Mouse (Mus musculus) monocyte, adult 5-6 weeks (primary cell): Measurements from ENCODE around the gene Gabrr3. TPM values are rescaled to one million over a fixed set of nuclear protein-coding genes. Genes with fewer than 3 reads are reported as not detected.
A peak's percentile ranks its signal among the peaks of the same experiment; 100 is the strongest.

ENCODE experiments used
- ATAC-seq: fragments of 153-309, 156-312 bp; replicated peaks from 2 replicates; pipeline ENCODE4 v1.8.0; 2017; ENCODE audit warnings: mild to moderate bottlenecking; ENCODE audit not compliant: low TSS enrichment, insufficient number of reproducible peaks, severe bottlenecking, poor library complexity, low FRiP score
- total RNA-seq: library from RNA; stranded (forward); fragments of 200-1000, 200-491, 200-594 nt; gene quantifications from 3 replicates; pipeline ENCODE4 v1.2.3, GENCODE M21; 2017

Gene Gabrr3
- total RNA-seq, 1 experiment from 2014 or later, result not detected

DNA sequence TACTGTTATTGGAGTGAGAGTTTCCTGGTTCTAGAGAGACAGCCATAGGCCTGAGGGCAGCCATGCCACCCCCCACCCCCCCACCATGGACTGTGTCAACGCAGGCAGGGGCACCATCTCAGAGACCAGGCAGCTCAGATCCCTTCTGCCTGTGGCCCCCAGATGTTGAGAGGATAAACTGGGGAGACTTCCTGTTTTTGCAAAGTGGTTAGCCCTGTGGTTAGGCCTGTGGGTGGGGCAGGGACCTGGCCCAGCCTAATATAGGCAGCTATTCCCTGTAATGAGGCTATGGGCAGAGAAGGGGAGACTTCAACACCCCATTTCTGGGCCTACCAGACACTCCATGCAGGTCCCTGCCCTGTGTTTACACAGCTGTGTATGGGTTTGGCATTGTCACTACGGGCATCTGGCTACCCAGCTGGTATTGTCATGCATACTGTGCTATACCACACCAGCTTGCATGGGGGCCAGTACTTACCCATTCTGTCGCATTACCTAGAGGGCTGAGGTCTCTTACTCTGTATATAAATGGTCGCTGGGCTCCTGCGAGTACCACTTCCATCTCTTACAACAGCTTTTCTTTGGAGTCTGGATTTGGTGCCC, 52.2 kb downstream of the Gabrr3 start:
- ATAC-seq, result peak; percentile 89

DNA sequence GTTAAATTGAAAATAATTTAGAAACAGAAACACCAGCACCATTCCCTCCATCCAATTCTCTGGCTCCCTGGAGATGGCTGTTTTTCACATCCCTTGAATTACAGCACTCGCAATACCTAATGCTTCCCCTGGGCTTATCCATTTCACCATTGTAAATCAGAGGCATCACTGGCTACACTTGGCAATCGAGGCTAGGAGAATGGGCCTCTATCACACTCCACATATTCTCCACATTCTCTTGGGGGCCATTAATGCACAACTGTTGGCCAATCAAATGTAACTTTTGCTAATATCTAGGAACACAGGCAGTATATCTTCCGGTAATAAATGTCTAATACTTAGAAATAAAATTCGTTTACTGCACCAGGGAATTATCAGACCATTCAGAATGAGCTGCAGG, 56.4 kb downstream of the Gabrr3 start:
- no peak for ATAC-seq

DNA sequence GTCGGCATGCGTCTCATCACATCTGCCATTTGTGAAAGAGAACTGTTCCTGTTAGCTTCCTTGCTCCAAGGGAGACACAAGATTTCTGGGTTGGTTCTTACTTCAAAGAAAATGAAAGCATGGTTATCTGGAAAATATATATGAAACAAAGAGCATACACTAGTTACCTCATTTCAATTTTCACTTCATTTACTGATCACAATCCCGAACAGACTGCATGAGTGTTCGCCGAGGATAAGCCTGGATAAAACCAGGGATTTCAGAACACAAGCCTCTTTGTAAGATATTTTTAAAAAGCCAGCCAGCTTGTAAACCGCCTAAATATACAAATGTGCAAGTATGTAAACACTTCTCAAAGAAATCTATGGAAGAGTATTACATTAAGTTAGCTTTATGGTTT, 56.8 kb downstream of the Gabrr3 start:
- ATAC-seq, result no peak

DNA sequence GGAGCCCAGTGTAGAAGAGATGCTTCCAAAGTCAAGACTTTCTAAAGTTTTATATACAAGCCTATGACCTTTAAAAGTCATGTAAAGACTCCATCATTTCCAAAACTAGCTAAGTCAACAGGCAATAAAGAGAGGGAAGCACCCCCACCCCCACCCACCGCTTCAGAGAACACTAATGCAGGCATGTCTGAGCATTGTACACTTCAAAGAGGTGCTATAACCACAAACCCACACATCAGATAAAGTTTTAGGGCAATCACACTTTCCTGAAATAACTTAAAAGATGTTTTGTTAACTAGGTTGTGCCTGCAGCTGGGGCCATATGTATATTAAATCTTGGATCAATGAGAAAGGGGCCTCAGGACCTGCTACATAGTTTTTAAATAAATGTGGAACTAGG, 62.7 kb downstream of the Gabrr3 start:
- no peak for ATAC-seq

DNA sequence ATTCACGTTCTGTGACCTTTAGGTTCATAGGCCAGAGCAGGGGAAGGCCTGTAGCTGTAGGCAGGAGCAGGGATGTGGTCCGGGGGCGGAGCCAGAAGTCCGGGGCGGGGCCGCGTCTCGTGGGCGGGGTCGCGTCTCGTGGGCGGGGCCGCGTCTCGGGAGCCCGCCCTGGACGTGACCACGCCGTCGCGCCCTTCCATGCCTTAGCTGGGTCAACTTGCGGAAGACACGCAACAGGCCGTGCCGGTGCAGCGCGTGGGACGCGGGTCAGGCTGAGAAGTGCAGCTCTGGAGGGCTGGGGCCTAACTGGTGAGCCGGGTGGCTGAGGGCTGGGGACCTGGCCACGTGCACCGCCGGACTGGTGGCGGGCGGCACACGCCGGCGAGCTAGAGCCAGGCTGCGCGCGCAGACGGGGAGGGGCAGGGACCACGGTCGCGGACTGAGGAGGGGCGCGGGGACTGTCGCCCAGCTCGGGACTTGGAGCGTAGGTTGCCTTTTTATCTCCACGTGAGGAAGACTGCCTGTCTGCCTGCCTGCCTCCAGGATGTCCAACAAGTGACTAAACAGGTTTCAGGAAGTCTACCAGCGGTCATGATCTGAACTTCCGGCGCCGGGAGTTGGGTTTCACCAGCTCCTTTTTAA, 64.6 kb downstream of the Gabrr3 start, which contains the start of gene Riox2:
TSS of gene Riox2 (plus strand) at position 139 of the 642 bp plus-strand sequence.
- ATAC-seq, result peak; percentile 84

DNA sequence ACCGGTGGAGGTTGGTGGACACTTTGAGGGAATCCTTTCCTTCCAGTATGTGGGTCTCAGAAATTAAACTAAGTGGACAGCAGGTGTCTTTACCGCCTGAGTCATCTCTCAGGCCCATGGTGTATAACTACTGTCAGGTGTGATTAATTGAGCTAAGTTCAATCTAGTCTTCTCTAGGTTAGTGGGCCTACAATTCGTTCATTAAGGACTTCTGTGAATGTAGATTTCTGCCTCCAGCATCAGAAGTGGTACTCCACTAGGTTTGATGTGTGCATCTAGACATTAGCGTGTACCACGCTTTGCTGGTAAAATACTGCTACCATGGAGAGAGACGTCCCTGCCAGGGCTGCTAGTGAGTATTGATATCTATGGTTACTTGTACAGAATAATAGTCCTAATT, 65.4 kb downstream of the Gabrr3 start:
- ATAC-seq, result no peak

DNA sequence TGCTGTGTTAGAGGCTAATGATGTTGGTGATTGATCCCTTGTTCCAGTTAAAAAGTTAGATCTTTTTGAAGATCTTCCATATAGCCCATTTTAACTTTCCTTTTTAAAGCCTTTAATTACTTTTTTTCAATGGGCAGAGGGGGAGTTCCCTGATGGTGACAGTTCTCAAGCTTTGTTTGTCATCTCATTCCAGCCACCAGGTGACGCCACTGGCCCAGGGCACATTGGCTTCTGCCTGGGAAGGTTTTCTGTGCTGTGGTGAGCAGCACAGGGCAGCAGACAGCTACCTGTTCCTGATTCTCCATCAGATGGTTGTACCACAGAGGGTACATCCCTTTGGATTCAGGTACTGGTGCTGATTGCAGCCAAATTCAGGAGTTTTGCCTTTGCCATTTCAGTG, 67.7 kb downstream of the Gabrr3 start:
- ATAC-seq, result no peak

DNA sequence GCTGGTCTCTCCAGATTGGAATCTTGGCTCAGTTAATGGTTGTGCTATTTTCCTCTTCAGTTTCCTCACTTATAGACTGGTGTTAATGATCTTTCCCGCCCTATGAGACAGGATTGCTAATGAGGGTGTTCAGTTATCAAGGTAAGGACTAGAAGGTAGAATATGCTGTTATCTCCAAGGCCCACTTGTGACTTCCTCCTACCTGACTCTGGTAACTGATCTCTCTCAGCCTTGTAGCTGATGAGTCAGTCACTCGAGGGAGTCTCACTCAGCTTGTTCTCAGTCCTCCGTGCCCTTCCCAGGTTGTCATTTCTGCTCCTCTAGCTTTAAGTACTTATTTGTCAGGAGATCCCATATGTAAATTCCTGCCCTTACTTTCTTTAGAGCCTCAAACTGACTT, 70.8 kb downstream of the Gabrr3 start:
- ATAC-seq, result no peak

DNA sequence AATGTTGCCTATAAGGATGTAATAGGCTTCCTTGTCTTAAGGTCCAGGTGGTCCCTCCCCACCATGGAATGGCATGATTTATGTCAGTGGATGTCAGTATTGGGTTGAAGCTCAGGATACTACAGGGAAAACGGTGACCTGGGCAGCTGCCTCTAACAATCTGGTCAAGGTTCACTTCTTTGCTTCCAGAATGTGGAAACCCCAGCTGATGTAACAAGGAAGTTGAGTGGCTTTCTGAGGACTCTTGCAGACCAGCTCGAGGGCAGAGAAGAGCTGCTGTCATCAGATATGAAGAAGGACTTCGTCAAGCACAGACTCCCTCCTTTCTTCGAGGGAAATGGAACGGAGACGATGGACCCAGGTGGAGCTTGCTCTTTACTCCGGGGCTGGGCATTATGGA, 80.1 kb downstream of the Gabrr3 start:
- ATAC-seq, result no peak

DNA sequence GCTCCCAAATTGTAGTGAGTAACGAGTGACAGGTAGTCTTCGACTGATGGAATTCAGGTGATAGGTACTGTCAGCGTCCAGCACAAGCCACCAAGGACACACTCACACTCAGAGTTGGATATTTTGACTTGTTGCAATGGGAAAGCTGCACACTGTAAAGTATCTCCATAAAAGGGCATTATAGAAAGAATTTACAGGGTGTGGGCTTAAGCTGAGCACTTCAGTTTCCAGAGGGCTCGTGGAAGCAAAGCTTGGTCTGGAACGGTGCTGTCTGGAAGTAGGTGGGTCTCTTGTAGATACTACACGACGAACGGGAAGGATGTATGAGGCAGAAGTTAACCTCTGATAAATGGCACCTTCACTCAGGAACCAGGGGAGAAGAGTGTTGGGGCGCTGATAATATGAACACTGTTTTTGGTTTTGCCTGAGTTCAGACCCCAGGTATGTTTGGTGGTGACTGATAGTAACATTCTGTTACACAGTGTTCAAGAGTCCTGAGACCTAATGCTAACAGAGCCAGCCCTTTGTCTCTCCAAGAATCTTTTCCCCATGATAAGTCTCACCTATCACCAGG, 80.9 kb downstream of the Gabrr3 start:
- no peak for ATAC-seq

DNA sequence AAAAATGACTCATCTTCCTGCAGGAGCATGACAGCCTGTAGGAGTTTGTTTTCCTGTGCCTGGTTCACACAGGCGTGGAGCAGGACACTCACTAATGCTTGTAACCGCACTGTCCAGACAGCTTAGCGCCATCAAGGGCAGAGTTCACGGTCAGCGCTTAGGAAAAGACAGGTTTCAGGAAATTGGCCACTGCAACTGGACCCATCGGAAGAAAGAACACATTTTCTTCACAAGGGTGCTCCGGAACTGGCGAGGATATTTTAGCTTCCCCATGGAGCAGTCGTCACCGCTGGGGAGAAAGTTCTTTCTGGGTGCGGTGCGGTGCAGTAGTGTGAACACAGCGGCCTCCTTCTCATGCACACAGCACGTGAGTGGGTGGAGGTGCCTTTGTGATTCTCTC, 86.1 kb downstream of the Gabrr3 start:
- ATAC-seq, result no peak

DNA sequence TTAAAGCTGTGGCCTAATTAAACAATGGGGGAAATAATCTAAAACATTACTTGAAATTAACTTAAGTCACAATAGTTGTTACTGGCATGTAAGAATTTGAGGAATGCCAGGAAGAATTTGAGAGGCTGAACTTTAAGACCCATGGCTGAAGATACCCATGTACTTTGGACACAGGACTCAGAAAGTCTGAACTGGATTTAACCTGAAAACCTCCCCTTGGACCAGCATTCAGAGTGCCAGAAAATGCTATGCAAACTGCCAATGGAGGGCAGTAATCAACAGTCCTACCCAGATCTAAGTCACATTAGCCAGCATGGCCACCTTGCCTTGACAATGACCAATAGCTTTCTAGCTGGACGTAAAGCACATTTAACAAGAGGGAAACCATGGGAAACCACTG, 90.8 kb downstream of the Gabrr3 start:
- ATAC-seq, result no peak

DNA sequence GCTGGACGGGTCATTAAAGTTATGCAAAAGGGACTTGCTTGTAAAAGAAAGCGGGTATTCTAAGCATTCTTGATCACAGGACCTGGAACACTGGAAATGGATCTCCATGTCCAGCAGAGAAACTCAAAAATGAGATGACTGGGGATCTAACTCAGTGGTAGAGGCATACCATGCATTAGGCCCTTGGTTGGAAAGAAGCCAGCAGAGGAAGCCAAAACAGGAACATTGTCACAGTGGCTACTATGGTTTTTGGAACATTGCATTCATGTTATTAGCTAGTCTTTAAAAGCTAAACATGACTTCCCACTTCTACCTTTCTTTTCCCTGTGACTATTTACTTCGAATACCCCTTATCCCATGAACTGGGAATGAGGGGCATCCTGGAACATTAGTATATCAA, 92.0 kb downstream of the Gabrr3 start:
- ATAC-seq, result no peak

DNA sequence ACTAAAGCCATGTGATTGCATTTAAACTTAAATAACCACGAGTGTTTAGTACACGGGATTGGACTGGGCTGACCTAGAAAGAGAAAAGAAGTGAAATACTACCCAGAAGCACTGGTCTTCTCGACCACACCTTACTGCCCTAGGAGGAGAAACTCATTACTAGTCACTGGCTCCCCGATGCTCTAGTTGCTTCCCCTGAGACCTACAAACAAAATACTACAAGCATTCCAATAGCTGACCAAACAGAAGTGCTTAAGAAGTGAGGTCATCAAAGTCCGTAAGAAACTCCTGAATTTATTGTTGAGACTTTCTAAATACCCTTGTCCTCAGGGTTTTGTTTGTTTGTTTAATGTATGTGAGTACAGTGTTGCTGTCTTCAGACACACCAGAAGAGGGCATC, 102.7 kb downstream of the Gabrr3 start:
- no peak for ATAC-seq

Other genes with a start within 250 kb of the Gabrr3 start
- not detected in 3 replicates for gene Olfr196, start 236.9 kb upstream of the Gabrr3 start, total RNA-seq
- gene Olfr198, start 203.8 kb upstream of the Gabrr3 start, total RNA-seq, result not detected in 3 replicates
- not detected in 3 replicates for gene Olfr199, start 187.6 kb upstream of the Gabrr3 start, total RNA-seq
- gene Olfr201, start 134.7 kb upstream of the Gabrr3 start, total RNA-seq, result not detected in 3 replicates
- gene Olfr202, start 120.5 kb upstream of the Gabrr3 start, total RNA-seq, result not detected in 3 replicates
- not detected in 3 replicates for gene Olfr203, start 108.5 kb upstream of the Gabrr3 start, total RNA-seq
- gene Olfr204, start 89.1 kb upstream of the Gabrr3 start, total RNA-seq, result not detected in 3 replicates
- gene Olfr205, start 76.2 kb upstream of the Gabrr3 start, total RNA-seq, result not detected in 3 replicates
- gene Olfr206, start 58.1 kb upstream of the Gabrr3 start, total RNA-seq, result not detected in 3 replicates
- gene Olfr209, start 43.3 kb upstream of the Gabrr3 start, total RNA-seq, result not detected in 3 replicates
- 46.0 to 76.4 TPM (median 67.2 TPM) in 3 replicates for gene Riox2, start 64.4 kb downstream of the Gabrr3 start, total RNA-seq
- 43.5 to 49.4 TPM (median 45.0 TPM) in 3 replicates for gene Crybg3, start 193.6 kb downstream of the Gabrr3 start, total RNA-seq
- gene Arl6, start 232.1 kb downstream of the Gabrr3 start, total RNA-seq, result 0.38 to 1.2 TPM in 2 of 3 replicates, not detected in the other